Mouse (Mus musculus): ENCODE data around the gene Sec22a.

The Sec22a gene

GRCm38 (mm10) chr16:35310551-35311110 lies 53.1 kb downstream of the Sec22a start:
- DNase-seq (ENCODE audit: low read depth): no peak

GRCm38 (mm10) chr16:35309634-35310033 lies 54.1 kb downstream of the Sec22a start:
- DNase-seq (ENCODE audit: low read depth): no peak

- no peak for DNase-seq (ENCODE audit: low read depth)
Measured at GRCm38 (mm10) chr16:35308486-35309143, 55.1 kb downstream of the Sec22a start.

- DNase-seq (ENCODE audit: low read depth): no peak
Measured at GRCm38 (mm10) chr16:35308016-35308415, 55.7 kb downstream of the Sec22a start.

- no peak for DNase-seq (ENCODE audit: low read depth)
Measured at GRCm38 (mm10) chr16:35307331-35307730, 56.4 kb downstream of the Sec22a start.

GRCm38 (mm10) chr16:35306631-35307030 lies 57.1 kb downstream of the Sec22a start:
- DNase-seq (ENCODE audit: low read depth): no peak

- no peak for DNase-seq (ENCODE audit: low read depth)
Measured at GRCm38 (mm10) chr16:35305226-35305625, 58.5 kb downstream of the Sec22a start.

- DNase-seq (ENCODE audit: low read depth): no peak
Measured at GRCm38 (mm10) chr16:35304416-35304815, 59.3 kb downstream of the Sec22a start.

- DNase-seq (ENCODE audit: low read depth): no peak
Measured at GRCm38 (mm10) chr16:35303721-35304120, 60.0 kb downstream of the Sec22a start.

- DNase-seq (ENCODE audit: low read depth): peak; percentile 51
Measured at GRCm38 (mm10) chr16:35302441-35303280, 61.1 kb downstream of the Sec22a start.

- DNase-seq (ENCODE audit: low read depth): no peak
Measured at GRCm38 (mm10) chr16:35300156-35300555, 63.6 kb downstream of the Sec22a start.

- DNase-seq (ENCODE audit: low read depth): peak; percentile 46
Measured at GRCm38 (mm10) chr16:35297786-35298185, 65.9 kb downstream of the Sec22a start.

GRCm38 (mm10) chr16:35287244-35287643 lies 76.5 kb downstream of the Sec22a start:
- DNase-seq (ENCODE audit: low read depth): no peak

- DNase-seq (ENCODE audit: low read depth): no peak
Measured at GRCm38 (mm10) chr16:35285821-35286220, 77.9 kb downstream of the Sec22a start.

- no peak for DNase-seq (ENCODE audit: low read depth)
Measured at GRCm38 (mm10) chr16:35282456-35282855, 81.3 kb downstream of the Sec22a start.

GRCm38 (mm10) chr16:35278166-35278565 lies 85.6 kb downstream of the Sec22a start:
- no peak for DNase-seq (ENCODE audit: low read depth)

GRCm38 (mm10) chr16:35272417-35272816 lies 91.3 kb downstream of the Sec22a start:
- peak; percentile 31 for DNase-seq (ENCODE audit: low read depth)

- DNase-seq (ENCODE audit: low read depth): peak; percentile 38
Measured at GRCm38 (mm10) chr16:35271572-35271971, 92.1 kb downstream of the Sec22a start.

GRCm38 (mm10) chr16:35270945-35271344 lies 92.8 kb downstream of the Sec22a start:
- DNase-seq (ENCODE audit: low read depth): no peak

GRCm38 (mm10) chr16:35270353-35270934 lies 93.3 kb downstream of the Sec22a start:
- DNase-seq (ENCODE audit: low read depth): peak; percentile 84
